Mouse (Mus musculus) heart, embryonic 14.5 days (tissue): ENCODE measurements around the gene Smr2. TPM values are rescaled to one million over a fixed set of nuclear protein-coding genes. Genes with fewer than 3 reads are reported as not detected.
"Not testable (repeated sequence)": the region's sequence is repeated elsewhere in the genome, so short reads cannot be mapped to it uniquely, and the experiment has no call there.

Source experiments
- ATAC-seq: fragments of 200-750 bp; cut with Nextera tagmentation; 2 replicates; pipeline ENCODE4 v1.8.0; 2017; ENCODE audit warnings: low read depth, moderate TSS enrichment; ENCODE audit not compliant: insufficient number of reproducible peaks, insufficient read depth, low FRiP score
- H3K27ac ChIP-seq, 2 experiments: fragments of 200-500 bp in 1 of 2; fragments of 300-500 bp in 1 of 2; sonication (generic) in 1 of 2; replicated peaks in 1 of 2; 2 replicates each; pipeline ENCODE4 v1.5.1; 2012 to 2014; ENCODE audit warnings: low read depth in 2 of 2, low read length in 2 of 2, control low read depth in 1 of 2, mild to moderate bottlenecking in 1 of 2, mixed read lengths in 1 of 2; ENCODE audit not compliant: control insufficient read depth in 1 of 2, insufficient read depth in 1 of 2
- H3K27me3 ChIP-seq: fragments of 300-500 bp; sonication (generic); 2 replicates; pipeline ENCODE4 v1.6.1; 2014; ENCODE audit warnings: mild to moderate bottlenecking, low read length, control low read depth; ENCODE audit not compliant: control insufficient read depth, insufficient read depth
- H3K36me3 ChIP-seq: fragments of 300-500 bp; sonication (generic); 2 replicates; pipeline ENCODE4 v1.6.1; 2014; ENCODE audit warnings: mild to moderate bottlenecking, control low read depth, low read length, mixed read lengths; ENCODE audit not compliant: control insufficient read depth, insufficient read depth
- H3K4me1 ChIP-seq, 2 experiments: fragments of 200-500 bp in 1 of 2; fragments of 300-500 bp in 1 of 2; sonication (generic) in 1 of 2; 2 replicates each; pipeline ENCODE4 v1.6.1; 2012 to 2014; ENCODE audit warnings: low read length in 2 of 2, control low read depth in 1 of 2, mixed read lengths in 1 of 2; ENCODE audit not compliant: control insufficient read depth in 2 of 2, insufficient read depth in 2 of 2
- H3K4me2 ChIP-seq: fragments of 300-500 bp; sonication (generic); 2 replicates; pipeline ENCODE4 v1.6.1; 2014; ENCODE audit warnings: mild to moderate bottlenecking, low read length
- H3K4me3 ChIP-seq, 2 experiments: fragments of 200-500 bp in 1 of 2; fragments of 300-500 bp in 1 of 2; sonication (generic) in 1 of 2; 2 replicates each; pipeline ENCODE4 v1.5.1; 2012 to 2014; ENCODE audit warnings: low read length in 2 of 2, mild to moderate bottlenecking in 2 of 2, control low read depth in 1 of 2, low read depth in 1 of 2, moderate library complexity in 1 of 2; ENCODE audit not compliant: control insufficient read depth in 1 of 2, insufficient read depth in 1 of 2
- H3K9ac ChIP-seq: fragments of 300-500 bp; sonication (generic); 2 replicates; pipeline ENCODE4 v1.6.1; 2014; ENCODE audit warnings: mild to moderate bottlenecking, low read length
- H3K9me3 ChIP-seq: fragments of 300-500 bp; sonication (generic); 2 replicates; pipeline ENCODE4 v1.6.1; 2016; ENCODE audit warnings: low read length, control low read depth; ENCODE audit not compliant: control insufficient read depth
- WGBS: fragments of 180-500 bp; shearing (Covaris S2); extraction: QIAGEN DNeasy Blood & Tissue Kit; methylation state at CpG from one replicate; pipeline ENCODE4 v1.1.7; 2014; 5-methylcytosine and 5-hydroxymethylcytosine counted together
- polyA plus RNA-seq: library from polyadenylated mRNA; unstranded; fragments of >200 nt; fragmentation: Nextera tagmentation; extraction: Ambion mirVana; gene quantifications from 2 replicates; pipeline ENCODE4 v1.2.1, GENCODE M21; 2014

The Smr2 gene
- not detected in 2 replicates for polyA plus RNA-seq

GRCm38 (mm10) chr5:88086256-88086655 lies at the start of gene Smr2:
Gene Smr2 (plus strand): TSS chr5:88086556.
- not testable (repeated sequence) for H3K9me3 ChIP-seq, H3K27ac ChIP-seq, H3K4me3 ChIP-seq, H3K4me1 ChIP-seq, H3K27me3 ChIP-seq, H3K36me3 ChIP-seq, ATAC-seq, H3K4me2 ChIP-seq, H3K9ac ChIP-seq

GRCm38 (mm10) chr5:88111430-88111829 lies 25.1 kb downstream of the Smr2 start, which contains the start of gene Gm11116:
Gene Gm11116 (minus strand): TSS chr5:88111530.
- no peak within 1 kb of the TSS for H3K27ac ChIP-seq
- no peak for ATAC-seq
- H3K4me3 ChIP-seq: no peak within 1 kb of the TSS
- H3K36me3 ChIP-seq: no peaks in the 10 kb centered on the region
- H3K27me3 ChIP-seq: no peaks in the 10 kb centered on the region
- H3K9me3 ChIP-seq: no peaks in the 10 kb centered on the region
- WGBS: 59% methylated on average over 1 of the region's 1 CpGs
- no peak within 1 kb of the TSS for H3K4me2 ChIP-seq
- no peaks in the 10 kb centered on the region for H3K4me1 ChIP-seq
- H3K9ac ChIP-seq: no peak within 1 kb of the TSS

GRCm38 (mm10) chr5:88153999-88154398 lies 67.6 kb downstream of the Smr2 start, which contains the start of gene Gm11115:
Gene Gm11115 (minus strand): TSS chr5:88154099.
- no peak within 1 kb of the TSS for H3K4me2 ChIP-seq
- no peaks in the 10 kb centered on the region for H3K36me3 ChIP-seq
- H3K27ac ChIP-seq: no peak within 1 kb of the TSS
- H3K4me3 ChIP-seq: no peak within 1 kb of the TSS
- no peak within 1 kb of the TSS for H3K9ac ChIP-seq
- no peaks in the 10 kb centered on the region for H3K27me3 ChIP-seq
- no peaks in the 10 kb centered on the region for H3K9me3 ChIP-seq
- no peak for ATAC-seq
- no peaks in the 10 kb centered on the region for H3K4me1 ChIP-seq

Other genes starting within 250 kb of the Smr2 start
- gene Odam, start 201.5 kb upstream of the Smr2 start, polyA plus RNA-seq: not detected in 2 replicates
- gene Csn3, start 161.0 kb upstream of the Smr2 start, polyA plus RNA-seq: 0.34 TPM in 1 of 2 replicates, not detected in the other
- gene 2310003L06Rik, start 117.1 kb upstream of the Smr2 start, polyA plus RNA-seq: not detected in 2 replicates
- not detected in 2 replicates for gene Gm28434, start 117.0 kb upstream of the Smr2 start, polyA plus RNA-seq
- gene Cabs1, start 107.1 kb upstream of the Smr2 start, polyA plus RNA-seq: not detected in 2 replicates
- gene Smr3a, start 84.0 kb upstream of the Smr2 start, polyA plus RNA-seq: not detected in 2 replicates
- not detected in 2 replicates for gene Gm11116, start 25.0 kb downstream of the Smr2 start, polyA plus RNA-seq
- gene Gm11115, start 67.5 kb downstream of the Smr2 start, polyA plus RNA-seq: not detected in 2 replicates
- not detected in 2 replicates for gene Gm7714, start 182.4 kb downstream of the Smr2 start, polyA plus RNA-seq
- gene Prol1, start 230.8 kb downstream of the Smr2 start, polyA plus RNA-seq: not detected in 2 replicates